Mouse (Mus musculus) retina, postnatal 1 day (tissue): ENCODE results near the gene Sntb2.

ENCODE experiments used
- DNase-seq: peaks from one replicate; pipeline ENCODE4 v3.0.0-alpha.2; 2012

Sntb2 gene

GRCm38 (mm10) chr8:106932376-106933065 is 3.0 kb upstream of the Sntb2 start:
- DNase-seq: peak; percentile 60

DNA sequence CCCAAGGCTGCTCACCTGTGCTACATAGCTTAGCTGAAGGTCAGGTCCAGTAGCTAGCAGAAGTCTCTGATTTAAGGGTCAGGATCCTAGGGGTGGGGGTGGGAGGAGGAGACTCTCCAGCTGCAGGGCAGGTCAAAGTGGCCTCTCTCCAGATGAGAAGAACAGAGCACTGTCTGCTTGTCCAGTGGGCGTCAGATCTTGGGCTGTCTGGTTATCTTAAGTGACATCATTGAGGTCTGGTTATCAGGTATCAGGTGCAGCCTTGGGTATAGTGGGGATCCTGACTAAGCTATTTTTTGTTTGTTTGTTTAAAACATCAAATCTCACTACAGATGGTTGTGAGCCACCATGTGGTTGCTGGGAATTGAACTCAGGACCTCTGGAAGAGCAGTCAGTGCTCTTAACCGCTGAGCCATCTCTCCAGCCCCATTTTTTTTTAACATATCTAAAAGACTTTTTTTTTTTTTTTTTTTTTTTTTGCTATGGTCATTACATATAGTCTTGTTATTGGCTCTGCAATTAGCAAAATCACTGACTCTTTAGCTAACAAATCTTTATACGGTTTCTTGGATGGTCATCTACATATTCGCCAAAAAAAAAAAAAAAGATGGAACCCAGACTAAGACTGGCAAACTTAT is 1.9 kb upstream of the Sntb2 start:
- DNase-seq: no peak

- peak; percentile 16 for DNase-seq
Measured at GRCm38 (mm10) chr8:106934226-106934977, 1.1 kb upstream of the Sntb2 start.

DNA sequence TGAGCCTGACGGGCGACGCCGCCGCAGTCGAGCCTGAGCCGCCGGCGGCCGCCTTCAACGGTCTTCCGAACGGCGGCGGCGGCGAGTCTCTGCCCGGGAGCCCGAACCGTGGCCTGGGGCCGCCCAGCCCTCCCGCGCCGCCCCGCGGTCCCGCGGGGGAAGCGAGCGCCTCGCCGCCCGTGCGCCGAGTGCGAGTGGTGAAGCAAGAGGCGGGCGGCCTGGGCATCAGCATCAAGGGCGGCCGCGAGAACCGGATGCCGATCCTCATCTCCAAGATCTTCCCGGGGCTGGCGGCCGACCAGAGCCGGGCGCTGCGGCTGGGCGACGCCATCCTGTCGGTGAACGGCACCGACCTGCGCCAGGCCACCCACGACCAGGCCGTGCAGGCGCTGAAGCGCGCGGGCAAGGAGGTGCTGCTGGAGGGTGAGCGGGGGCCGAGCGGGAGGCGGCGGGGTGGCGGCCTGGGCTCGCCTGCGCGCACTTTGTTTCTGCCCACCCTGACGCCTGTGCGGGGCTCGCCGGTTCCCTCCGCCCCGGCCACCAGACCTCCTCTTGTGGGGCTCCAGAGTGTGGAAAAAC is 438 bp downstream of the Sntb2 start:
- peak; percentile 70 for DNase-seq

GRCm38 (mm10) chr8:106936478-106937051 is 1.0 kb downstream of the Sntb2 start:
- DNase-seq: peak; percentile 72

- no peak for DNase-seq
Measured at GRCm38 (mm10) chr8:106937081-106937800, 1.7 kb downstream of the Sntb2 start.

GRCm38 (mm10) chr8:106941806-106942205 is 6.3 kb downstream of the Sntb2 start:
- DNase-seq: no peak

DNA sequence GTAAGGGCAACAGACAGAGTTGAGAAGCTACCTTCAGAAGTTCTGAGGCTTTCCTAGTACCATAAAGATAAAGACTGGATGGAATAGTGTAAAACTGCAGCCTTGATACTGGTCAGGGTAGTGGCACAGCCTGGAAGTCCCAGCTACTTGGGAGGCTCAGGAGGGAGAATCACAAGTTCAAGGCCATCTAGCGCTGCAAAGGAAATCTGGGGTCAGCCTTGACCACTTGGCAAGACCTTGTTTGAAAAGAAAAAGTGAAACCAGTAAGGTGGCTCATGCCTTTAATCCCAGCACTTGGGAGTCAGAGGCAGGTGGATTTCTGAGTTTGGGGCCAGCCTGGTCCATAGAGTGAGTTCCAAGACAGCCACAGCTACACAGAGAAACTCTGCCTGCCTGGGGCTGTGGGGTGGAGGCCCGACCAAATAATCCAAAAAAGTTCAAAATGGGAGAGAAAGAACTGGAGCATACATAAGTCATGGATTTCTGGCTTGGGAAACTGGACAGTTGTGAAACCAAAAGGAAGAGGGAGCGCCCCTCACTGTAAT is 8.4 kb downstream of the Sntb2 start:
- no peak for DNase-seq

GRCm38 (mm10) chr8:106944756-106945155 is 9.2 kb downstream of the Sntb2 start:
- DNase-seq: no peak

- DNase-seq: no peak
Measured at GRCm38 (mm10) chr8:106948678-106949243, 13.2 kb downstream of the Sntb2 start.

- DNase-seq: no peak
Measured at GRCm38 (mm10) chr8:106951707-106952106, 16.2 kb downstream of the Sntb2 start.

DNA sequence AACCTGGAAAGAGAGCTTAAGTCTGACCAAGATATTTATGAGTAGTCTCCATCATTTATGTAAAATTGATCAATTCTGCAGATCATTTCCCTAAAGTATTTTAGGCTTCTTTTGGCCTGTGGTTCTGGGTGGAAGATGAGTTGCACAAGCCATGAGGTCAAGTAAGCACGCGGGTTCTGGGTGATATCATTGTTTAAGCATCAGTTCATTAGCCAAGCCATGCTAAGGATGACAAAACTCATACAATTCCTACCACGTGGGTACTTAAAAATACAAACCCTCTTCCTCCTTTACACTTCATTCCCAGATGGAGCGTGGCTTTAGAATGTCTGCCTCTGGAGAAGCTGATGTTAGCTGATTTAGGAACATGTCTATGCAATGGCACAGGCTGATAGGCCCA is 18.0 kb downstream of the Sntb2 start:
- no peak for DNase-seq

DNA sequence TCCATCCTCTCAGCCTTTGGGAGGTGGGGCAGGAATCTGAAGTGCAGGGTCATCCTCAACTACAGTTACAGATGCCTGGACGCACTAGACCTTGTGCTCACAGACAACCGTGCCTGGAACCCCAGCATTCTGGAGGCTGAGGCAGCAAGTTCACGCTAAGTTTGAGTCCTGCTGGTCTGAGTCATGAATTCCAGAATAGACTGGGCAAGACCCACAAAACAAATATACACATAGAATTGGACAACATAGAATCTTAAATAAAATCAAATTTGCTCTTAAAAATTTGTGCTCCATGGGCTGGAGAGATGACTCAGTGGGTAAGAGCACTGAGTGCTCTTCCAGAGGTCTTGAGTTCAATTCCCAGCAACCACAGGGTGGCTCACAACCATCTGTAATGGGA is 21.5 kb downstream of the Sntb2 start:
- DNase-seq: no peak

DNA sequence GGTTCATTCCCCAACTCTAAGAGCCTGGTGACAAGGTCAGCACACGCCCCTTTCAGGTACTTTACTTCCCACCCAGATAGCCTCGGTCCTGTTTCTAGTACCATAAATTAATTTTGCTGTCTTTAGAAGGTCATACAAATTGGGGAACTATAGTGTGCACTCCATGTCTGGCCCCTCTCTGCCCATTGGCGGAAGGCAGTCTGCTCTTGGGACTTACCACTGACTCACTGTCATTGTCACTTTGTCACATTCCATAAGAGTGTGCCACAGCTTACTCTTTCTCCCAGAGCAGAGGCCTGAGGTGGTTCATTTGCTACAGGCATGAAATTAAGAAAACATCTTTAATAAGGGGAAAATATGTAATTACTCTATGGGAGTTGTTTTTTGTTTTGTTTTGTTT is 22.7 kb downstream of the Sntb2 start:
- DNase-seq: no peak

DNA sequence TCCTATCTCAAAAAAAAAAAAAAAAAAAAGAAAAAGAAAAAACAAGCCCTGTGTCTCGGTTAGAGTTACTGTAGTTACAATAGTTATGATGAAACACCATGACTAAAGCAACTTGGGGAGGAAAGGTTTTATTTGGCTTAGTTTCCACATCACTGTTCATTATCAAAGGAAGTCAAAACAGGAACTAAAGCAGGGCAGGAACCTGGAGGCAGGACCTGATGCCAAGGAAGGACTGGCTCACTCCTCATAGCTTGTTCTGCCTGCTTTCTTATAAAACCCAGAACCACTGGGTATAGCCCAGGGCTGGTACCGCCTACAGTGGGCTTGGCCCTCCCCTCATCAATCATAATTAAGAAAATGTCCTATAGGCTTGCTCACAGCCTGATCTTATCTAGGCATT is 24.1 kb downstream of the Sntb2 start:
- no peak for DNase-seq

- no peak for DNase-seq
Measured at GRCm38 (mm10) chr8:106962322-106962721, 26.8 kb downstream of the Sntb2 start.

- DNase-seq: peak; percentile 51
Measured at GRCm38 (mm10) chr8:106963365-106963764, 27.8 kb downstream of the Sntb2 start.

- DNase-seq: no peak
Measured at GRCm38 (mm10) chr8:106964573-106964972, 29.0 kb downstream of the Sntb2 start.

- no peak for DNase-seq
Measured at GRCm38 (mm10) chr8:106969964-106970363, 34.4 kb downstream of the Sntb2 start.

- DNase-seq: no peak
Measured at GRCm38 (mm10) chr8:106971916-106972315, 36.4 kb downstream of the Sntb2 start.

- no peak for DNase-seq
Measured at GRCm38 (mm10) chr8:106972538-106973264, 37.2 kb downstream of the Sntb2 start.
